8 mouse cellular contexts compared by ENCODE assay signal in the genomic region with DNA sequence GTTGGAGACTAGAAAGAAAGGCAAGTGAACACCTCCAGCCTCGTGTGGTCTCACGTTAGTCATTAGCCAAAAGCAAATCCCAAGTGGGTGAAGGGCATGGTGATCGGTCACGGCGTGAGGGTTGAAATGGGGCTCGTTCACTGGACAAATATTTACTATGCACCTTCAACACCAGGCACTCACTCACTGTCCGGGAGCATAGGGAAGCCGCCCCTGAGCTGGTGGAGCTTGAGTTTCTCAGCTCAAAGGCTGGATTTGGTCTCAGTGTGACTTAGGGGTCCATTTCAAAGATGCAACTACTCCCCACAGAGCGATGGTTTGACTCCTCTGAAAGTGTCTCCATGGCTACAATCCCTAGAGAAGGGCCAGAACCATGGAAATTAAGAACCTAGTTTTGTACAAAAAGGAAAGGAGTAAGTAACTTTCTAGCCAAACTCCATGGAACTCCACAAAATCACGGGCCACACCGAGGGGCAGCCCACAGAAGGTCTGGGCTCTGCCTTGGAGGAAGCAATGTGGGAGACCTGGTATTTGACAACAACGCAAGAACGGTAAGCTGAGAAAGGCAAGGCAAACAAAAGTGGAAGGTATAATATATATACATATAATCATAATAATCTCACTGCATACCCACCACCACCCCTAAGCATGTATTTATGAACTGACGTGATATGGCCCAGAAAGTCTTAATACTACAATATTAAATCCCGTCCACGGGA.
DNase-seq lines count a peak whose midpoint lies in the region; ATAC-seq and TF ChIP-seq lines count a peak whose summit lies in the region.

No protein-coding gene starts in this region.

- H3K9ac ChIP-seq in hindbrain, embryonic 12.5 days = peak overlapping the region; percentile 33; the same call in 1 of the 2 replicates
- no peak overlapping the region for H3K9ac ChIP-seq in limb, embryonic 11.5 days (ENCODE audit: low read length)
- H3K9ac ChIP-seq in midbrain, postnatal 0 days (replicated peaks; ENCODE audit: low read length, poor library complexity, severe bottlenecking) = no peak overlapping the region

- peak; percentile 58 for ATAC-seq in hindbrain, embryonic 12.5 days (ENCODE audit: low FRiP score)
- ATAC-seq in limb, embryonic 11.5 days (ENCODE audit: insufficient number of reproducible peaks, low FRiP score, low TSS enrichment, low read depth) = peak; percentile 31; the same call in 1 of the 2 replicates
- 0 out of 2 replicates have a peak, but pooled peaks have one; percentile 1 for ATAC-seq in midbrain, postnatal 0 days (ENCODE audit: low FRiP score)
- ATAC-seq in CD4-positive, CD25-positive, alpha-beta regulatory T cell, adult 4 months = no peak

- DNase-seq in urinary bladder, postnatal 25 days (ENCODE audit: low spot score) = peak; percentile 7
- DNase-seq in urinary bladder, postnatal 10 days (ENCODE audit: low spot score) = no peak
- DNase-seq in limb, embryonic 11.5 days (ENCODE audit: low spot score) = peak; percentile 48
- DNase-seq in midbrain, postnatal 0 days (ENCODE audit: low spot score) = no peak
- no peak for DNase-seq in adrenal gland, adult 18-20 months (ENCODE audit: low spot score in 2 of 2)
- DNase-seq in left cerebral cortex, adult 18-20 months (ENCODE audit: low spot score in 2 of 2) = no peak

- peak overlapping the region; percentile 43 for H3K4me2 ChIP-seq in hindbrain, embryonic 12.5 days (replicated peaks)
- peak overlapping the region; percentile 16; the same call in 1 of the 2 replicates for H3K4me2 ChIP-seq in limb, embryonic 11.5 days (ENCODE audit: low read depth, severe bottlenecking)
- H3K4me2 ChIP-seq in midbrain, postnatal 0 days (ENCODE audit: low read depth, low read length, poor library complexity, severe bottlenecking) = peak overlapping the region; percentile 49

- peaks cover 23% of the 10 kb centered on the region for H3K4me1 ChIP-seq in hindbrain, embryonic 12.5 days
- H3K4me1 ChIP-seq in limb, embryonic 11.5 days (ENCODE audit: control insufficient read depth, insufficient read depth, low read length) = peaks cover 4% of the 10 kb centered on the region; the same call in 1 of the 2 replicates
- H3K4me1 ChIP-seq in midbrain, postnatal 0 days (ENCODE audit: insufficient read depth, low read length) = no peaks in the 10 kb centered on the region

- H3K27me3 ChIP-seq in hindbrain, embryonic 12.5 days = no peaks in the 10 kb centered on the region
- H3K27me3 ChIP-seq in limb, embryonic 11.5 days (ENCODE audit: control insufficient read depth, insufficient read depth, low read length) = no peaks in the 10 kb centered on the region
- no peaks in the 10 kb centered on the region for H3K27me3 ChIP-seq in midbrain, postnatal 0 days (ENCODE audit: insufficient read depth, low read length)

- 0 out of 2 replicates have a peak overlapping the region, but pooled peaks have one; percentile 42 for H3K27ac ChIP-seq in hindbrain, embryonic 12.5 days
- peak overlapping the region; percentile 37; the same call in 1 of the 2 replicates for H3K27ac ChIP-seq in limb, embryonic 11.5 days (replicated peaks; ENCODE audit: low read depth, low read length)
- H3K27ac ChIP-seq in midbrain, postnatal 0 days (ENCODE audit: low read depth, low read length) = peak overlapping the region; percentile 73

- WGBS in hindbrain, embryonic 12.5 days = 13% methylated on average over 16 of the region's 16 CpGs
- 17% methylated on average over 16 of the region's 16 CpGs for WGBS in limb, embryonic 11.5 days
- WGBS in midbrain, postnatal 0 days = 13% methylated on average over 16 of the region's 16 CpGs

- no peak for TF ChIP-seq CTCF in midbrain, postnatal 0 days (IDR thresholded peaks at IDR 0.05)

- H3K4me3 ChIP-seq in hindbrain, embryonic 12.5 days = peak overlapping the region; percentile 10; the same call in 1 of the 2 replicates
- H3K4me3 ChIP-seq in limb, embryonic 11.5 days (ENCODE audit: low read depth, low read length) = no peak overlapping the region
- H3K4me3 ChIP-seq in midbrain, postnatal 0 days (ENCODE audit: low read depth, low read length) = peak overlapping the region; percentile 13; the same call in 1 of the 2 replicates

- no peaks in the 10 kb centered on the region for H3K36me3 ChIP-seq in hindbrain, embryonic 12.5 days
- H3K36me3 ChIP-seq in limb, embryonic 11.5 days (ENCODE audit: control insufficient read depth, insufficient read depth, low read length) = no peaks in the 10 kb centered on the region
- no peaks in the 10 kb centered on the region for H3K36me3 ChIP-seq in midbrain, postnatal 0 days (ENCODE audit: insufficient read depth, low read length)

- no peaks in the 10 kb centered on the region for H3K9me3 ChIP-seq in hindbrain, embryonic 12.5 days (replicated peaks)
- H3K9me3 ChIP-seq in limb, embryonic 11.5 days (ENCODE audit: control insufficient read depth, low read length) = no peaks in the 10 kb centered on the region
- no peaks in the 10 kb centered on the region for H3K9me3 ChIP-seq in midbrain, postnatal 0 days (ENCODE audit: low read length)

Comparison
In these comparisons a context has a peak if more than half of its experiments do, and no peak if none do; other contexts are left out.
1. DNase-seq: peak in urinary bladder, postnatal 25 days (single experiment) and limb, embryonic 11.5 days (single experiment); none in urinary bladder, postnatal 10 days (single experiment), midbrain, postnatal 0 days (single experiment), adrenal gland, adult 18-20 months (0 of 2) and left cerebral cortex, adult 18-20 months (0 of 2).
2. Peak in every context shown above with its lines, with median percentiles within 50 percentile points of each other: H3K27ac ChIP-seq and H3K4me2 ChIP-seq.